Mouse (Mus musculus): ENCODE data around the gene Dlgap1. TPM values are rescaled to one million over a fixed set of nuclear protein-coding genes. Genes with fewer than 3 reads are reported as not detected.

Dlgap1 gene
- polyA plus RNA-seq, 1 experiment from 2014 or later: 7.2 TPM

DNA sequence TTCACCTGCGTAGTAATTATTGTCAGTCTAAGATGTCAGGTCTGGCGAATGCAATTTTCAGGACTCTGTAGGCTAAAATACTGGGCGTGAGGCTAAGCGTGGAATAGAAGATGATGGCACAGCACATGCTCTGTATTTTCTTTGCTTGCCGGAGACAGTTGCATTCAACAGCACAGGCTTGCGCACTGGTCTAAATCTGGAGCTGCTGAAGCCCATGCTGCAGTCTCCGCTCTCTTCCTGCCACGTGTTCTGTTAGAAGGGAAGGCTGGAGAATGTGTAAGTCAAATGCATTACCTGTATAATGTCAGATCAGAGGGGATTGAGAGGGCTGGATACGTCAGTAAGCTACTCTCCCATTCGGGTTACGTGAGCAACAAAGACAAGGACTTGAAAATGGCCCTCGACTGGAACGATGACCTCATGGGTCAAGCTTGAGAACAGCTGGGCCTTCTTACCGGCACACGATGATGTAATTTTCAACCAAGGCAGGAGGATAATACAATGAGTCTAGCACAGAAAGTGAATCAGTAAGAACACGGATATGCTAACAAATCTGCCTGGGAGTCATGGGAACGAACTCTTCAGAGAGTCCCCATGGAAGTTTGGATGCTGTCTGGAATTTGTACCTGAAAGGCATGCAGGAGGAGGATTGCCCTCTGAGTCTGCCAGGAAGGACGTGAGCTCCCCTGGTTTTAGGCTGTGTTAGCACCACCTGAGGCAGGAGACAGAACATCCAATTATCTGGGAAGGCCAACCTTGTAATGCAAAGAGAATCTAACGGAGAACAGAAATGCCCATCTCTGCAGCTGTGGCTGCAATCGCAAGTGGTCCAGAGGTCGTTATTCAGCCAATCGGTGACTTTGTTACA is 339.7 kb downstream of the Dlgap1 start:
- H3K36me3 ChIP-seq: no peaks in the 10 kb centered on the region
- H3K9ac ChIP-seq: no peak overlapping the region
- H3K9me3 ChIP-seq (replicated peaks): no peaks in the 10 kb centered on the region
- no peak overlapping the region for H3K4me3 ChIP-seq
- no peak overlapping the region for H3K27ac ChIP-seq
- 74% methylated on average over 22 of the region's 22 CpGs for WGBS
- no peaks in the 10 kb centered on the region for H3K27me3 ChIP-seq
- 0 out of 2 replicates have a peak, but pooled peaks have one; percentile 32 for ATAC-seq (ENCODE audit: low FRiP score)
- 0 out of 2 replicates have a peak, but pooled peaks cover 6% of the 10 kb centered on the region for H3K4me1 ChIP-seq
- no peak overlapping the region for H3K4me2 ChIP-seq (replicated peaks)

DNA sequence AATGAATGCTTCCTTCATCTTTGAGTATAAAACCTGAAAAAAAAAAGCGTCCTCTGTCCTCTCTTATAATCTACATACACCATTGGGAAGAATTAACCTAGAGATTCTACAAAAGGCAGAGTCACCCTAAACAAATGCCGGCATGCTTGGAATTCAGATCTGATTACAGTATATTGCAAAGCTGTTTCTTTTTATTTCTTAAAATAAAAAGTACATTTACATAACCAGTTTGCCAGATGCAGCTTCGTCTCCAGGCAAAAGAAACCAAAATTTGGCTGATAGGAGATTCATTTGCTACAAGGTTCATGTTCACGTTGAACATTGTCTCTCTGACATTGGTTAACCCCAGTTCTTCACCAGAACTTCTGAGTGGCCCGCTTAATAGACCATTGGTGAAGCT is 347.5 kb downstream of the Dlgap1 start:
- no peak for ATAC-seq (ENCODE audit: low FRiP score)
- Histone ChIP-seq H3K27ac (no peak overlapping the region), H3K36me3 (no peaks in the 10 kb centered on the region), H3K9me3 (replicated peaks) (no peaks in the 10 kb centered on the region), H3K27me3 (no peaks in the 10 kb centered on the region), H3K4me3 (no peak overlapping the region), H3K4me2 (replicated peaks) (no peak overlapping the region), H3K4me1 (no peaks in the 10 kb centered on the region), H3K9ac (no peak overlapping the region)
- 85% methylated on average over 5 of the region's 5 CpGs for WGBS

DNA sequence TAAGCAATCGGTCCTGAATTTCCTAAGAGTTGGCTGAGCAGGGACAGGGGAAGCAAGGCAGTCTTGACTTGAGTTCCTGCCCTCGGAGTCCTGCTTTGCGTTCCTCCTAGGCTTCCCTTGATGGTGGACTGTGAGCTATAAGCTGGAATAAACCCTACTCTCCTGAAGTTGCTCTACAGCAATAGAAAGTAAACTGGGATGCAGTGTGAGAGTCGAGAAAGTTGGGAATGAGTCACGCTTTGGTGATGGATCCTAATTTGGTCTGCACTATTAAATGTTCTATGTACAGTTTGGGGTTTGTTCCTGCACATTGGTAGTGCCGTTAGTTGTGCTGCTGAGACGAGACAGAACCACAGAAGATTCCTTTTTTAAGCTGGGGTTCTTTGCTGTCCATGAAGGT is 348.9 kb downstream of the Dlgap1 start:
- WGBS: 91% methylated on average over 7 of the region's 7 CpGs
- no peaks in the 10 kb centered on the region for H3K4me1 ChIP-seq
- no peak for ATAC-seq (ENCODE audit: low FRiP score)

DNA sequence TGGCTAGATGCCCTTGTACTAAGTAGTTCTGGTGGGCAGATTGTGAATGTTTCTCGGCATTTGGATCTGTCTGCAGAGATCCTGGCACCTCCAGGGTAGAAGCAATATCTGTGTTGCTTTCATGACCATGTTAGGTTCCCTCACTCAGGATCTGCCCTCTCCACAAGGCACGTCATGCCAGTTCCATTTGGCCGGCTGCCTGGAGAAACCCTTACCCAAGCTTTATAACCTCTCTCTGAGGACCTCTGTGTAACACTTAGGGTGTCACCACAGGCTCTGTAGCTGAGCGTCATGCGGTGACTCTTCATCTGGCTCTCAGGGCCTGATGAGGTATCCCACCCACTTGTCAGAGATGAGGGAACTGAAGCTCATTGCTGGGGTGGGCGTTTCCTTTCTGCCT is 353.1 kb downstream of the Dlgap1 start:
- WGBS: 89% methylated on average over 6 of the region's 6 CpGs
- H3K4me1 ChIP-seq: no peaks in the 10 kb centered on the region
- H3K27me3 ChIP-seq: no peaks in the 10 kb centered on the region
- H3K36me3 ChIP-seq: no peaks in the 10 kb centered on the region
- H3K4me2 ChIP-seq (replicated peaks): no peak overlapping the region
- H3K9ac ChIP-seq: no peak overlapping the region
- no peak for ATAC-seq (ENCODE audit: low FRiP score)
- H3K4me3 ChIP-seq: no peak overlapping the region
- H3K27ac ChIP-seq: no peak overlapping the region
- H3K9me3 ChIP-seq (replicated peaks): no peaks in the 10 kb centered on the region

More for the DNA sequence above, 348.9 kb downstream of the Dlgap1 start:
- no peaks in the 10 kb centered on the region for H3K36me3 ChIP-seq
- no peak overlapping the region for H3K4me3 ChIP-seq
- H3K9ac ChIP-seq: no peak overlapping the region
- H3K27me3 ChIP-seq: no peaks in the 10 kb centered on the region
- H3K27ac ChIP-seq: no peak overlapping the region
- no peak overlapping the region for H3K4me2 ChIP-seq (replicated peaks)
- H3K9me3 ChIP-seq (replicated peaks): no peaks in the 10 kb centered on the region

DNA sequence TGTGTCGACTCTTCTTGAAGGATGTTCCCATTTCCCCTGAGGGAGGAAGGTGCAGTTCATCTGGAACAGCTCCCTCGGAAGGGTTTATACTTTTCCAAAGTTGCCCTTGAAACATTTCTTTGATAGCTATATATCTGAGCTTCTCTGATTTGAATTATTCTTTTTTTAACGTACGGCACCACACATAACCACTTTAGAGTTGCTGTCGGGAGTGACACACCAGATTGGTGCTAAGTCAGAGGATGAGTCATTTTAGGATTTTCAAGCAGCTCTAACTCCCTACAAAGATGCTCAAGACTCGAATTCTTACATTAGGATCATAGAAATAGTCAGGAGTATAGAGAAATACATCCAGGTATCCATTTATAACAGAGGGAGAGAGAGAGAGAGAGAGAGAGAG is 364.6 kb downstream of the Dlgap1 start:
- no peak overlapping the region for H3K27ac ChIP-seq
- no peak for ATAC-seq (ENCODE audit: low FRiP score)
- H3K9me3 ChIP-seq (replicated peaks): no peaks in the 10 kb centered on the region
- H3K9ac ChIP-seq: no peak overlapping the region
- no peaks in the 10 kb centered on the region for H3K27me3 ChIP-seq
- H3K36me3 ChIP-seq: no peaks in the 10 kb centered on the region
- no peak overlapping the region for H3K4me3 ChIP-seq
- H3K4me1 ChIP-seq: no peaks in the 10 kb centered on the region
- no peak overlapping the region for H3K4me2 ChIP-seq (replicated peaks)
- WGBS: 89% methylated on average over 6 of the region's 6 CpGs

DNA sequence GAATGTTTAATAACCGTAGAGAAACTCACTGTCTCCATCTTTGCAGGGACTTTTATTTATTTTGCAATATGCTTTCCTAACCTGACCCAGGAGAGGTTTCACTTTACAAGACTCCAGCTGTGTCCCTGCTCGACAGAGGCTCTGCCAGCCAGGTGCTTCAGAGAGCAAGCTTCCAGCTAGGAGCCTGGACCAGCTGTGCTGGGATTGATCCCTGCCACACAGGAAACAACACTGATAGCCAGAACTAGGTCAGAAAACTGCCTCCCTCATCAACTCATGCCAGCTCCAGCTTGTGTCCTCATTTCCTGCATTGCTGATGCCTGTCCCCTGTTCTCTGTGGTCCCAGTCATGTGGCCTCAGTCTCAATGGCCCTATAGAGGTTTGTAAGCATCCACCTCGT is 365.3 kb downstream of the Dlgap1 start:
- no peak for ATAC-seq (ENCODE audit: low FRiP score)
- no peaks in the 10 kb centered on the region for H3K36me3 ChIP-seq
- H3K4me3 ChIP-seq: no peak overlapping the region
- WGBS: 65% methylated on average over 3 of the region's 3 CpGs
- no peaks in the 10 kb centered on the region for H3K27me3 ChIP-seq
- H3K9me3 ChIP-seq (replicated peaks): no peaks in the 10 kb centered on the region
- H3K4me1 ChIP-seq: no peaks in the 10 kb centered on the region
- H3K9ac ChIP-seq: no peak overlapping the region
- no peak overlapping the region for H3K27ac ChIP-seq
- H3K4me2 ChIP-seq (replicated peaks): no peak overlapping the region

DNA sequence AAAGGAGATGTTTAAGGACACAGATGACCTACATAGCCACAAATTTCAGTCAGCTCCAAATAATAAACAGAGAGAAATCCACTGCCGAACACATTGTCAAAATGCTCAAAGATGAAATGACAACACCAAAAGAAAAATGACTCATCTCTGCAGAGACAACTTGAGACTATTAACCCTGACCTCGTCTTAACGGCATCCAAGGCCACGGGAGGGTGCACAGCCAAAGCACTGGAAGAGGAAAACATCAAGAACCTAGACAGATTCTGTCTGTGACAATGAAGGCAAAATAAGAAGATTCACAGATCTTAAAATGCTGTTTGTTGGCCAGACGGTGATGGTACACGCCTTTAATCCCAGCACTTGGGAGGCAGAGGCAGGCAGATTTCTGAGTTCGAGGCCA is 370.9 kb downstream of the Dlgap1 start:
- H3K4me3 ChIP-seq: no peak overlapping the region
- H3K9ac ChIP-seq: no peak overlapping the region
- no peaks in the 10 kb centered on the region for H3K4me1 ChIP-seq
- ATAC-seq (ENCODE audit: low FRiP score): no peak
- H3K27ac ChIP-seq: no peak overlapping the region
- WGBS: 88% methylated on average over 7 of the region's 7 CpGs
- no peaks in the 10 kb centered on the region for H3K36me3 ChIP-seq
- H3K4me2 ChIP-seq (replicated peaks): no peak overlapping the region
- no peaks in the 10 kb centered on the region for H3K9me3 ChIP-seq (replicated peaks)
- H3K27me3 ChIP-seq: no peaks in the 10 kb centered on the region

DNA sequence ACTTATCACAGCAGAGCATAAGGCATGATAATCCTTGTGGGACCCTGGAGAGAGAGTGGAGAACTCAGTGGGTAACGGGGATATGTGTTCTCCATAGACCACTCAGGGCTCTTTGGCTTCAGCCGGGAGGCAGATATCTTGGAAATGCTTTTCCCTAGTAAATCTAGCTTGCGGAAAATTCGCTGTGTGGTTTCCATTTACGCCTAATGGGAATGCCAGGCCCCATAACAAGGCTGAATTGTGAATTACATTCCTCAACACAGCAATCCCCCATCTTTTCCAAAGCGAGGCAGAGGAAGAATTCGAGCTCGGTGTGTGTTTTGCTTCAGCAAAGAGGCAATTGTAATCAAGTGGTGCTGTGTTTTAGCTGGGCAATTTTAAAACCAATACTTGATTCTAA is 372.4 kb downstream of the Dlgap1 start:
- no peak for ATAC-seq (ENCODE audit: low FRiP score)
- Histone ChIP-seq H3K4me3 (no peak overlapping the region), H3K27me3 (no peaks in the 10 kb centered on the region), H3K9me3 (replicated peaks) (no peaks in the 10 kb centered on the region), H3K4me1 (no peaks in the 10 kb centered on the region), H3K4me2 (replicated peaks) (no peak overlapping the region), H3K36me3 (no peaks in the 10 kb centered on the region), H3K9ac (no peak overlapping the region), H3K27ac (0 out of 2 replicates have a peak overlapping the region, but pooled peaks have one; percentile 19)
- WGBS: 73% methylated on average over 8 of the region's 8 CpGs

DNA sequence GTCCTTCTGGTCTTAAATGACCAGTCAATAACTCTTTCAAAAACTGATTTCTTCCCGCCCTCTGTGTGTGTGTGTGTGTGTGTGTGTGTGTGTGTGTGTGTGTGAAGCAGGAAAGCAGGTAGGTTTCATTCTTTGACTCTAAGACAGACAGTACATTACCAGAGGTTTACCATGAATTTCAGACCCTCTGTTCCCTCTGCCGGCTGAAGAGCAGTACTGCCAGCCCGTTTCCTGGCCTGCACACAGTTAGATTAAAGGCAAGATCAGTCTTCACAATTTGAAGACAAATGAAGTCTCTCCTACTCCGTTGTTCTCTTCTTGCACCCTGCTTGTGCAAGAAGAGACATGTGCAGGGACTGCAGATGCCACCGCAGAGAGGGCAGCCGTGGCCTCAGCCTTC is 373.0 kb downstream of the Dlgap1 start:
- H3K4me1 ChIP-seq: no peaks in the 10 kb centered on the region
- no peak overlapping the region for H3K27ac ChIP-seq
- no peaks in the 10 kb centered on the region for H3K36me3 ChIP-seq
- H3K27me3 ChIP-seq: no peaks in the 10 kb centered on the region
- H3K9me3 ChIP-seq (replicated peaks): no peaks in the 10 kb centered on the region
- no peak overlapping the region for H3K4me2 ChIP-seq (replicated peaks)
- H3K9ac ChIP-seq: no peak overlapping the region
- 72% methylated on average over 6 of the region's 6 CpGs for WGBS
- H3K4me3 ChIP-seq: no peak overlapping the region
- no peak for ATAC-seq (ENCODE audit: low FRiP score)

DNA sequence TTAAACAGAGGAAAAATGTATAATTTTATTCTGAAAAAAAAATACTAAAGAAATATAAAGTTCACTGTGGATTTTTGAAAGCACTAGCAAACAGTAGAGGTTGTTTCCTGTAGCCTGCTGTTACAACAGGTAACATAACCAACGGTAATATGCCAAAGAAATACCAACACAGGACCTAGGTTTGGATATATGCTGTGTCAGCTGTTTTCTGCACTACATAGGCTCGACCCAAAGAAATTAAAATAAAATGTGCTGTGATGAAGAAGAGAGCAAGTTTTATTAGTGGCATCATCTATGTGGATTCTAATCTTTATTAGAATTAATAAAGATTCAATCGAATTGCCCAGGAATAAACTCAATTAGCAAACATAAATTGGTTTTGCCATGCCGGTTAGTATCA is 378.5 kb downstream of the Dlgap1 start:
- 88% methylated on average over 4 of the region's 4 CpGs for WGBS
- no peak for ATAC-seq (ENCODE audit: low FRiP score)

DNA sequence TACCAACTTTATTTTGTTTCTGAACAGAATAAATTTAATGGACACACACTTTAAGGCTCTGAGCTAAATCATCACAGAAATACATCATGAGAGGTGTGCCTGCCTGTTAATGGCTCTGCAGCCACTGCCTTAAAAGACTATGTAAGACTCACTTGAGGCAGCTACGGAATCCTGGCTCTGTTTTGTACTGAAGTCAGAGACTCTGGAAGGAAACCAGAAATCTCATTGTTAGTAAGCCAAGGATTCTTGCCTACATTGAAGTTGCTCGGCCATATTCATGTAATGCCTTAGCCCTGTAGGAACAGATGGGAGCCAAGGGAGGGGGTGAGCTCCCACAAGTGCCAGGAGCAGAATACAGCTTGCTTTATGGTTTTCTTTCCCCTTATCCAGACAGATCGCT is 394.7 kb downstream of the Dlgap1 start:
- H3K27ac ChIP-seq: no peak overlapping the region
- 75% methylated on average over 3 of the region's 3 CpGs for WGBS
- H3K4me2 ChIP-seq (replicated peaks): no peak overlapping the region
- ATAC-seq (ENCODE audit: low FRiP score): no peak
- no peaks in the 10 kb centered on the region for H3K4me1 ChIP-seq
- H3K9ac ChIP-seq: no peak overlapping the region
- H3K4me3 ChIP-seq: no peak overlapping the region
- H3K27me3 ChIP-seq: no peaks in the 10 kb centered on the region
- no peaks in the 10 kb centered on the region for H3K36me3 ChIP-seq
- H3K9me3 ChIP-seq (replicated peaks): no peaks in the 10 kb centered on the region

More for the DNA sequence above, 378.5 kb downstream of the Dlgap1 start:
- no peaks in the 10 kb centered on the region for H3K36me3 ChIP-seq
- H3K4me3 ChIP-seq: no peak overlapping the region
- H3K9ac ChIP-seq: no peak overlapping the region
- no peaks in the 10 kb centered on the region for H3K4me1 ChIP-seq
- H3K27ac ChIP-seq: no peak overlapping the region
- H3K9me3 ChIP-seq (replicated peaks): no peaks in the 10 kb centered on the region
- H3K4me2 ChIP-seq (replicated peaks): no peak overlapping the region
- no peaks in the 10 kb centered on the region for H3K27me3 ChIP-seq

DNA sequence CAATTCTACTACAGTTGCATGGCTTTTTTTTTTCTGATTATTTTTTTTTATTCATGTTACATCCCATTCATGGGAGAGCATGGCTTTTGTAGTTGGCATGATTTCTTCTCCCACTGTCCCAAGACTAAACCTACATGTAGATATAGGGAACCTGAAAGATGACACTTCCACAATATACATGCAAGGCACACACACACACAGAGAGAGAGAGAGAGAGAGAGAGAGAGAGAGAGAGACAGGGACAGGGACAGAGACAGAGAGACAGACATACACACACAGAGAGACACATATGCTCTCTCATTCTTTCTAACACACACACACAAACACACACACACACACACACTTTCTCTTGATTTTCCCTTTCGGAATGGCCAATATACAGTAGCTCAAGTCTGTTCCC is 395.1 kb downstream of the Dlgap1 start:
- no peaks in the 10 kb centered on the region for H3K4me1 ChIP-seq
- no peak overlapping the region for H3K4me3 ChIP-seq
- 96% methylated on average over 1 of the region's 1 CpGs for WGBS
- no peak overlapping the region for H3K4me2 ChIP-seq (replicated peaks)
- H3K27me3 ChIP-seq: no peaks in the 10 kb centered on the region
- H3K9ac ChIP-seq: no peak overlapping the region
- H3K27ac ChIP-seq: no peak overlapping the region
- H3K36me3 ChIP-seq: no peaks in the 10 kb centered on the region
- ATAC-seq (ENCODE audit: low FRiP score): no peak
- no peaks in the 10 kb centered on the region for H3K9me3 ChIP-seq (replicated peaks)

DNA sequence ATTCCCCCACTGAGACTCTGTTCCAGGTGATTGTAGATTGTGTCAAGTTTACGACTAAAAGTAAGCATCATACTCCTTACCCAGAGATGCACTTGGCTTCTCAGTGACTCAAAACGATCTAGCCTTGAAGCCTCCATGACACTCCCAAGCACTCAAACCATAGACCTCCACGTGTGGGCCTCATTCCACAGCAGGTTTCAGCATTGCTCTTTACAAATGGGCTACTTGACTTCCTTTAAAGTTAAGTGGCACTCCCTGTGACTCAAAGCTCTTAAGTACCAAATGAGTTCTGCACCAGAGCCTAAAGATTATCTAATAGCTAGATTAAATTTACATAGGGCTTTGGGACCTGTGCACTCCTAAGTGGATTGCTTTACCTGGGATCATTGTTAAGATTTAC is 400.3 kb downstream of the Dlgap1 start:
- no peak overlapping the region for H3K4me3 ChIP-seq
- WGBS: 82% methylated on average over 3 of the region's 3 CpGs
- no peak overlapping the region for H3K4me2 ChIP-seq (replicated peaks)
- no peak overlapping the region for H3K9ac ChIP-seq
- H3K27me3 ChIP-seq: no peaks in the 10 kb centered on the region
- H3K27ac ChIP-seq: no peak overlapping the region
- no peak for ATAC-seq (ENCODE audit: low FRiP score)
- no peaks in the 10 kb centered on the region for H3K36me3 ChIP-seq
- H3K4me1 ChIP-seq: no peaks in the 10 kb centered on the region
- H3K9me3 ChIP-seq (replicated peaks): no peaks in the 10 kb centered on the region

All from hindbrain, embryonic 12.5 days (tissue).